Mouse (Mus musculus) thymus, postnatal 25 days (tissue): Measurements from ENCODE around the gene Ina.
"Not testable (repeated sequence)": the region's sequence is repeated elsewhere in the genome, so short reads cannot be mapped to it uniquely, and the experiment has no call there.

ENCODE experiments used
- DNase-seq: peaks from one replicate; pipeline ENCODE4 v3.0.0; 2022

Gene Ina

DNA sequence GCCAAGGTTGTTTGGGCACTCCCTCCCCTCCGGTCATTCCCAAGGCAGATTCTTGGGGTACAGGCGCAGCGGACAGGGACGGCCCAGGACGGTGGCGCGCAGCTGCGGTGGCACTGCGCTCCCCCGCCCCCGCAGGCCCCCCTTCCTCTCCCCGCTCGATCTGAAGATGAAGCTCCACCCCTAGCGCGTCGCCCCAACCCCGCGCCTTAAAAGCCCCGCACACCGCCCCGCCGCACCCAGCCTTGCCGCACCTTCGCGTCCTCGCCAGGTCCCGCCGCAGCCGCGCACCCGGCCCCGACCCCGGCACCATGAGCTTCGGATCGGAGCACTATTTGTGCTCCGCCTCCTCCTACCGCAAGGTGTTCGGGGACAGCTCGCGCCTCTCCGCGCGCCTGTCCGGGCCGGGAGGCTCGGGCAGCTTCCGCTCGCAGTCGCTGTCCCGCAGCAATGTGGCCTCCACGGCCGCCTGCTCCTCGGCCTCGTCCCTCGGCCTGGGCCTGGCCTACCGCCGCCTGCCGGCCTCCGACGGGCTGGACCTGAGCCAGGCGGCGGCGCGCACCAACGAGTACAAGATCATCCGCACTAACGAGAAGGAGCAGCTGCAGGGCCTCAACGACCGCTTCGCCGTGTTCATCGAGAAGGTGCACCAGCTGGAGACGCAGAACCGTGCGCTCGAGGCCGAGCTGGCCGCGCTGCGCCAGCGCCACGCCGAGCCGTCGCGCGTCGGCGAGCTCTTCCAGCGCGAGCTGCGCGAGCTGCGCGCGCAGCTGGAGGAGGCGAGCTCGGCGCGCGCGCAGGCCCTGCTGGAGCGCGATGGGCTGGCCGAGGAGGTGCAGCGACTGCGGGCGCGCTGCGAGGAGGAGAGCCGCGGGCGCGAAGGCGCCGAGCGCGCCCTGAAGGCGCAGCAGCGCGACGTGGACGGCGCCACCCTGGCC, at the start of gene Ina, which contains the start of gene Nt5c2:
Gene Ina, plus strand, starts transcription at position 252 of the 935 bp plus-strand sequence.
Gene Nt5c2, minus strand, starts transcription at position 707 of the 935 bp plus-strand sequence.
- peak; percentile 8 for DNase-seq

DNA sequence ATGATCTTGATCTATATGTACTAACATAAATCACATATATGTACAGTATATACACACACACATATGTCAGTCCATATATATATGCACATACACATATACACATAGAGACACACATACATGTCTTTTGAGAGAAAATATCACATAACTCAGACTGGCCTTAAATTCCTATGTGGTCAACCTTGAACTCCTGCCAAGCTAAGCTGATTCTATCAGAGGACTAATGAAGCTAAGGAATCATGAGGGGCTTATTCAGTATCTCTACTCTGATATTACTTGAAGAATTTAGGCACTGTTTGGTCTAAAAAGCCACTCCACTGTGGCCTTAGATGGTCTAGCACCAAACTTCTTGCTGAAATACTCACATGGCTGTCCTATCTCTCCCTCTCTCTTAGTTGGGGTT, 49.0 kb upstream of the Ina start:
- no peak for DNase-seq

DNA sequence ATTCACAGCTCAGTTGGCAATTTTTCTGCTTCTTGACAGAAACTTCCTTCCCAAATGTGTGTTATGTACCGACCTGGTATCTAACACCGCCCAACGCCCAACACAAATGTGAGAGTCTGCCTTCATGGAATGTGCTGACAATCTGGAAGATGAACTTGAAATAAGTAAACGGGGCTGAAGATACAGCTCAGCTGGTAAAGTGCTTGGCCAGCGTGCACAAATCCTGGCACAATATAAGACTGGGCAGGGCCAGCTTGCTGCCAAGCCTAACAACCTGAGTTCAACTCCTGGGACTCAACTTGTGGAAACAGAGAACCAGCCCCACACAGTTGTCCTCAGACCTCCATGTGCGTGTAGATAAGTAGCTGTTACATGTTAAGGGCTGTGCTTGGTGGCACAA, 48.2 kb upstream of the Ina start:
- DNase-seq, result no peak

DNA sequence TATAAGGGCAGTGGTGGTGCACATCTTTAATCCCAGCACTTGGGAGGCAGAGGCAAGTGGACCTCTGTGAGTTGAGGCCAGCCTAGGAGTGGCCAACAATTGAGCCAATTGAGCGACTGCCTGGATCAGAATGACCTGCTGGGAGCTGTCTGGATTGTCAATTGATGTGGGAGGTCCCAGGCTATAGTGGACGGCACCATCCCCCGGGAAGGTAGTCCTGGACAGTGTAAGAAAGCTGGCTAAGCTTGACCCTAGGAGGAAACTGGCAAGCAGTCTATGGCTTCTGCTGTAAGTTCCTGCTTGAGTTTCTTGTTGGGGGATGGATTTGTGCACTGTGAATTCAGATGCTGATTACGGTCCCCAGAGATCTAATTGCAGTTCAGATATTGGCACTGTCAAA, 46.6 kb upstream of the Ina start:
- DNase-seq, result no peak

DNA sequence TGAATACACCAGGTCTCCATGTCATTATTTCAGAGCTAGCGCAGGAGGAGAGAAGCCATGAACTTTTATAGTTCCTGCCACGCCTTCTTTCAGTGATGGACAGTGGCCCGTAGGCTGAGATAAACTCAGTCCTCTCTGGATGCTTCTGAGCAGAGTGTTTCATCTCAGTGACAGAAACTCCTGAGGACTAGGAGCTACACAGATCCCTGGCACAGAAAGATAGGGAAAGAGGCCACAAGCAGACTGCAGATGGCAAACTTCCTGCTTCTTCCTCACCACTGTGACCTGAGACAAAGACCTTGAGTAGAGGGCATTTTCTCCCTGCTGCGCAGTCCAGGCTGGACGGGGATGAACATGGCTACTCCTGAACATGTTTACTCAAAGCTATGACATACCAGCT, 45.7 kb upstream of the Ina start:
- peak; percentile 31 for DNase-seq

DNA sequence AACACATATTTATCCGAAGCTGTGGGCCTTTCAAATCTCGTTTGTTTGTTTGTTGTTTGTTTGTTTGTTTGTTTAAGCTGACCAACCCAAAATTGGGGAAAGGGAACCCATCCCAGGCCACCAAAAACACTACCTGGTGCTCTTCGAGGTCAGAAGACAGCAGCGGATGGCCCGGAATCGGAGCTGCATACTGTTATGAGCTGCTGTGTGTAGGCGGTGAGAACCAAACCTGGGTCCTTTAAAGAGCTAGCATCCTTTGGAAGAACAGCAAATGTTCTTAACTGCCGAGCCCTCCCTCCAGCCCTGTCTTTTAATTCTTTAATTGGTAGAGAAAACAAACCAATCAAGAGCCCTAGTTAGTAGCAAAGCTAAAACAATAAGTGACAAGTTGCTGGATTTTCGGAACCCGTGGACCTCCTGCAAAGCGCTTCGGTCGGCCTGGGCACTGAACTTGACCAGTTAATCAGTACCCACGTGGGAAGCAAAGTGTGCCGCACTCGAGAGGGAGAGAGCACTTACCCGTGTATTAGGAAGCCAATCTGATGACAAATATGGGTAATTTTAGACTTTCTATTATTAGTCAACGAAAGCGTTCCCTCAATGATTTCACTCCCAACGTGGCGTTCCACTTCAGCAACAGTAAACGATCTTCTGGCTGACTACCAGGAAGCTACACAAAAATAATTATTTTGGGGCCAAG, 45.1 kb upstream of the Ina start:
- DNase-seq, result no peak

DNA sequence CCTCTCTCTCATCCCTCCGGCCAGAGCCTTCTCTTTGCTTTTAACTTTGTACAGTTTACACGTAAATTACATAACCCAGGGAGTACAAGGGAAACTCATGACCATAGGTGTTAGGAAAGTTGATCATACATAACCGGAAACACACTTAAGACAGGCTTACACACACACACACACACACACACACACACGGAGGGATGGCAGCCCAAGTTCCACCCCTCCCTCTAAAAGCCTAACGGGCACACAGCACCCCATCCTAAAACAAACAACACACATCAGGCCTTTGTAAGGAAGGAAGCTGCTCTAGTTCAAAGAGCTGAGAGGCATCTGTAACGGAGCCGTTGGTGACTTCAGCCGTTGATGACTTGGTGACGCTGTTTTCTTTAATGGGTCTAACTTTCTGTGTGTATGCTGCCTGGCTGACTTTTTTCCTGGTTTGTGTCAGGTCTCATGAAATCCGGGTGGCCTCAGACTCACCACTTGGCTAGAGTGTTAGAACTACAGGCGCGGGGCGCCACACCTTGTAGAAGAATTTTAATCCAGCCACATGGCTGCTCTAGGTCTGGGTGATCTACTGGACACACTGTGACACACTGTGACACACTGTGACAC, 44.3 kb upstream of the Ina start:
- DNase-seq, result peak; percentile 58

DNA sequence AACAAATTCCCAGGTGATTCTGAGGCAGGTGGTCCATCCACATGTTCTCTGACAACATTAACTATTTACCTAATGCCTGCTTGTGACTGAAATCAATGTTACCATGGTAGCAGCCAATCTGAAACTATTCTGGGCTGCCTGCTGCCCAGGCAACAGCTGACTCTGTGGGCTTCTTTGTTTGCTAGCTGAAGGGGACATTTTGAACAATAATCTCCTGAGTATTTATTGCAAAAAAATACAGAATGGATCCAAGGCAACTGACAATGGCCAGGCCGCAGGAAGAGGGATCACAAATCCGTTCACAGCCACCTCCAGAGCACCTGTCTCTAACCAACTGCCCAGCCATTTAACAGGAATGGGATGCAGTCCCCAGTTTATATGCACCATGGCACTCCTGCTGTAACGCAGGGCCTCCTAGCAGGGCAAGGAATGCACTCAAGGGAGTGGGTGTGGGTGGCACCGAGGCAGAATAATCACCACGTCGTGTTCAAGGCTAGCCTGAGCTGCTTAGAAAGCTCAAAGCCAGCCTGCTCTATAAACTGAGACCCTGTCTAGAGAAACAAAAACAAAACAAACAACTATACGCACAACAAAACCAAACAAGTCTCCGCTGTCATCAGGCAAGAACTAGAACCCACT, 43.3 kb upstream of the Ina start:
- no peak for DNase-seq

DNA sequence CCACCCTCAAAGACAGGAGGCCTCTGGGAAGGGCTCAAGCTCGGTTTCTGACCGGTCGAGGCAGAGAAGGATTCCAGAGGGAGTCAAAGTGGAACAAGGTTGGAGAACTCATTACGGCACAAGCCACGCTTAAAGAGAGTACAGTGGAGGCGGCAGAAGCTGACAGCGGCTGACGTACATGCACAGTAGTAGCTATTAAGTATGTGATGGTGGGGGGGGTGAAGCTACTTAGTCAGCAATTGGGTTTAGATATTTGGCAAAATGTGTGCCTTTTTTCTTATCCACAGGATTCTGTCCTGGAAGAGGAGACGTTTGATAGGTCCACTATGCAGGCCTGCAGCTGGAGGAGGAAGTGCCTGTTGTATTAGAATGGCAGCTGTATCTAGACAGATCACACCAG, 42.8 kb upstream of the Ina start:
- DNase-seq, result no peak

DNA sequence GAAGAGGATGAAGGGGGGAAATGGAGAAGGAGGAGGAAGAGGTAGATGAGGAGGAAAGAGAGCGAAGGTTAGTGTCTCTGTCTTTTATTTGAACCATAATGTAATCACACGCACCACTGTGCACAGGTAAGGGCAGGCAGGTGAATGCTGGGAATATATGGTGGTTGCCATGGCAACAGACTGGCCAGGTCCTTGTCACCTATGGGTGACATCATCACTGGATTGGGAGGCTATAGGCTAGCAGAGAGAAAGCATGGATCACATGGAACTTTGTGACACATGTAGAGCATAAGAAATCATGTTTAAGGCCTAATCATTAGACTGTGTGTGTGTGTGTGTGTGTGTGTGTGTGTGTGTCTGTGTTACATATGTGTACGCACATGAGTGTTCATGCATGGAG, 42.3 kb upstream of the Ina start:
- no peak for DNase-seq

DNA sequence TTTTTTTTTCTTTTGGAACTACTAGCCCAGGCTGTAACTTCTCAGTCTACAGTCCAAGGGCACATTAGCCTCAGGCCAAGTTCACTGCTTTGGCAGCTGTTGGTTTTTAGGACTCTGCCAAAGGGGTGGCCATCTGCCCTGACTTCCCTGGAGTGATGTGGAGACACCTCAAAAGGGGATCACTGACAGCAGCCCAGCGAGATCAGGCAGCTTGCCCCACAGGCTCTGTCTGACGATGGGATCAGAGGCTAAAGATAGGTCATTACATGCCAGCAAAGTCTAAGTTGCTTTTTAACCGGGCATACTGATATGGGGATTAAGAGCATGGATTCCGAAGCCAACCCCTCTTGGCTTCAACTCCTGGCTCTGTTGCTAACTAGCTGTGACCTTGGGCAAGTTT, 38.9 kb upstream of the Ina start:
- no peak for DNase-seq

DNA sequence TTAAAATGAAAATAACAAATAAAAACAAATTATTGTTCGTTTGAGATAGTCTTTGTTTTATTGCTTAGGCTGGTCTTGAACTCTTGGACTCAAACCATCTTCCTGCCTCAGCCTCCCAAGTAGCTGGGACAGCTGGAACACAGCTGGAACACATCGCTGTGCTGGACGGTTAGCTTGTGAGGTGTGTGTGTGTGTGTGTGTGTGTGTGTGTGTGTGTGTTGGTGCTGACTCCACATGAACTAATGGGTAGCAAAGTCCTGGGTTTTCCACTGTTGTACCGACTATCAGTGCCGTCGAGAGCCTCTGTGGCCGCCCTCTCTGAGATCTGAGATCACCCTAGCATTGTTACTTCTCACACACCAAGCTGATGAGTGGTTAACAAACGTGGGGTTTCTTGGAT, 38.5 kb upstream of the Ina start:
- no peak for DNase-seq

DNA sequence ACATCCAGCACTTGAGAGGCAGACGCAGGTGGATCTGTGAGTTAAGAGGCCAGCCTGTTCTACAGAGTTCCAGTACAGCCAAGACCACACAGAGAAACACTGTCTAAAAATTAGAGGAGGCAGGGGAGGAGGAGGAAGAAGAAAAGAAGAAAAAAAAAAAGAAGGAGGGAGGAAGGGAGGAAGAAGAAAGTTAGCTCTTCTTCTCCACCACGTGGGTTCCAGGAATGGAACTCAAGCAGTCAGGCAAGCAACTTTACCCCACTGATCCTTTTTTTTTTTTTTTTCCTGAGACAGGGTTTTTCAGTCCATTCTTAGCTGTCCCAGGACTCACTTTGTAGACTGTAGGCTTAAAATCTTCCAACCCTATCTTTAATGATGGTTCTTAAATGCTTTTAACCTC, 37.8 kb upstream of the Ina start:
- no peak for DNase-seq

DNA sequence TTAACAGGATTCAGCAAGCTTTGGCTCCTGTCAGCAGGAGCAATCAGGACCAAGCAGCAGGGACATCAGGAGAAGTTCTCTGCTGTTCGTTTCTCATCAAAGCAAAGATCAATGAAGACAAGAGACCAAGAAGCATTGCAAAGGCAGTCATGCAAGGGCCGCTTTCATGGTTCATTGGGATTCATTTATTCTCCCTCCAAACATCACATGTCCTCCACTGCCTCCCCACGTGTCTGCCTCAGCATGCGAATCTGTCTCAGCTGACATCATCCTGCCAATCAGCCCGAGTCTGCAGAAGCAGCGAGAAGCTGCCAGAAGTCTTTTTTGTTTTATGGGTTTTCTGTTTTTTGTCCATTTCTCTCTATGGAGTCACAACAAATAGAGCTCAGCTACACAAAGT, 37.0 kb upstream of the Ina start:
- no peak for DNase-seq

DNA sequence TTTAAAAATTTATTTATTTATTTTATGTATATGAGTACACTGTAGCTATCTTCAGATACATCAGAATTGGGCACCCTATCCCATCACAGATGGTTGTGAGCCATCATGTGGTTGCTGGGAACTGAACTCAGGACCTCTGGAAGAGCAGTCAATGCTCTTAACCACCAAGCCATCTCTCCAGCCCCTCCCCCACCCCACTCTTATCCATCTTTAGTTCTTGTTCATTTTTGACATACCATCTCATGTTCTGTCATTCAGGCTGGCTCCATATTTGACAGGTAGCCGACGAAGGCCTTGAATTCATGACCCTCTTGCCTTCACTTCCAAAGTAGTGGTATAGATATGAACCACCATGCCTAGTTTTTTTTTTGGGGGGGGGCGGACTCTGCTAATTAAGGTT, 36.4 kb upstream of the Ina start:
- not testable (repeated sequence) for DNase-seq

DNA sequence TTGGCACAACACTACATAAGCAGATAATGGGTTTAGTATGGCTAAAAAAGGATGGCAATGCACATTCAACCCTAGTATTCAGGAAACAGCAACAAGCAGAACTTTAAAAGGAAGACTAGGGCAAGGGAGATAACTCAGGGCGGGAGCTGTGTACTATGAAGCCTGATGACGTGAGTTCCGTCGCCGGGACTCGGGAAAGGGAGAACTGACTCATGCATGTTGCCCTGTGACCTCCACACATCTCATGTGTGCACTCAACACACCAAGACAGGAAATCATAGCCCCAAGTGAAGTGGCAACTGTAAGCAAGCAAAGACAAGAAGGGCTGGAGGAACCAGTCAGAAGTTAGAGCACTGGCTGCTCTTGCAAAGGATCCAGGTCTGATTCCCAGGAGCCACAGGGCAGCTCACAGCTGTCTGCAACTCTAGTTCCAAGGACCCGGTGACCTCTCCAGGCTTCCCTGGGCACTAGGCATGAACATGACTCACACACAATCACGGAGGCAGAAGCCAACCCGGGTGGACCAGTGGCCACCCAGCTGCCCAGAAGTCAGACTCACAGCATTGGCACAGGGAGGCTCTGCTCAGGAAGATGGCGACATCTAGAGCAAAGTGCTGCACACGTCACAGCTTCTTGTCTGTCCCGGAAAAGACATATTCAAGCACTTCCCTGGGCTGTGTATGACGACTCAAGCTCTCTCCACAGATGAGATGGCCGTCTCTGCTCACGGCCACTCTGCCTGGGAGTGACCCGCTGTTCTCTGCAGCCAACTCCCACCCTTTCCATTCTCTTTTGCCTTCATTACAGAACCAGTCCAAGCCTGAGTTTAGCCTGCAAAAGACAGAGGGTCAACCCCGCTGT, 35.3 kb upstream of the Ina start:
- DNase-seq, result peak; percentile 12

DNA sequence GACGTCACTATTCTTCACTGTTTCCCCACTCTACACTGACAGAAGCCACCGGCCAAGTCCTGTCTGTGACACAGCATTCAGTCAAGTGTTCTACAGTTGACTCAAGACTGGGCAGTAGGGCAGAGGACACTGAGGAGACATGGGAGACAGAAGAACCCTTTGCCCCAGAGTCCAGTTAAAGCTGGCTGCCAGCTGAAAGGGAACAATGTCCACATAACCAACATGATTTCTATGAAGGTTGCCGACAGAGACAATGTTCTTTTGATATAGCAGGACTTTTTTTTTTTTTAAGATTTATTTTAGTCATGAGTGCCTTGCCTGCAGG, 34.8 kb upstream of the Ina start:
- no peak for DNase-seq

DNA sequence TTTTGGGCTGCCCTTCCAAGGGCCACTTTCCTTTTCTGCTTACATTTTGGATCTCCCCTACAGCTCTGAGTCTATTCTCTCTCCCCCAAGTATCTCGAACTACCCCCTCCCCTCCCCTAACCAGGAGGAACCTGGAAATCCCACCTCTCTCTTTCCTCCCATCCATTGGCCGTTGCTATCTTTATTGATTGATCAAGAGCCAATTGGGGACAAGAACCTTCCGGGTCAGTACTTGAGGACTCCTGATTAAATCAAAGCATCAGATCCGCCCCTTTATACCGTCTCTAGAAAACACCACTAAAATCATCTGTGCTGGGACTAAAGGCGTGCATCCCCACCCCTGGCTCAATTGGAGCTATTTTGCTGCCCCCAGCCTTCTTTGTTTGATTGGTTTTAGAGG, 33.0 kb upstream of the Ina start:
- no peak for DNase-seq

DNA sequence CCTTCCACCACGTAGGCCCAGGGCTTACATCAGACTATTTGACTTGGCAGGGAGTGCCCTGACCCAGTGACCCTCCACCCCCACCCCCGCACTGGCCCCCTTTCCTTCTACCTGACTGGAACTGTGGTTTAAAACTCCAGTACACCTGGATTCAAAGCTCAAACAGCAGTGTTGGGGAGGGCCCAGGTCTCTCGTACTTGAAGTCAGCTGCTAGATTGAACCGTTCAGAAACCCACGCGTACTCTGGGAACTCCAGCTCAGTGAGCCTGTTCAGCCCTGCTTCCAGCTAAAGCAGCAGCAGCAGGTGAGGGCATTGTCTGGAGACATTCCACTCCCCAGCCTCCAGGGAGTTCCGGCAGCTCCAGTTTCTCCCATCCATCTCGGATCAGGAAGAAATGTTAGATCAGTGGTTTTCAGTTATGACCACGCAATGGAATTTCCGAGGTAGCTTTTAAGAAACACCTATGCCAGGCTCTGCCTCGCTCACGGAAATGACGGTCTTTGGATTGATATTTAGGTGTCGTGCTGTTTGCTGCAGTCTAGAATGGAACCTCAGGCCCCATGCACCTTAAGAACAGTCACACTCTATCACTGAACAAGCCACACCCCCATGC, 31.0 kb upstream of the Ina start:
- DNase-seq, result no peak

DNA sequence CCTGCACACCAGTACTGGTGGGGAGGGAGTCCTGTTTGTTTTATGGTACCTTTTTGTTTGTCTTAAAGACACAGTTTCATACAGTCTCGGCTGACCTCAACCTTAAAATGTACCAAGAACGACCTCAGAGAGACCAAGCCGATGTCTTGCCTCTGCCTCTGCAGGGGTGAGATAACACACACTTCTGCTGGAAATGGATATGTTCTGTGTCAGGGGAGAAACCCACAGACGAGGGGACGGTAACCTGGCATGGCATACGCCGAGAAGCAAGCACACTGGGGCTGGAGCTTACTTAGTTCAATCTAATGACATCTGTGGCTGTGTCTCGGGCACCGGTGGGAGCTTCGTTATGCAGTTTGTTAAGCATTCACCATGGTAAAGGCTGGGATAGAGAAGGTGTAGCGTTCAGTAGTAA, 30.5 kb upstream of the Ina start:
- peak; percentile 29 for DNase-seq

DNA sequence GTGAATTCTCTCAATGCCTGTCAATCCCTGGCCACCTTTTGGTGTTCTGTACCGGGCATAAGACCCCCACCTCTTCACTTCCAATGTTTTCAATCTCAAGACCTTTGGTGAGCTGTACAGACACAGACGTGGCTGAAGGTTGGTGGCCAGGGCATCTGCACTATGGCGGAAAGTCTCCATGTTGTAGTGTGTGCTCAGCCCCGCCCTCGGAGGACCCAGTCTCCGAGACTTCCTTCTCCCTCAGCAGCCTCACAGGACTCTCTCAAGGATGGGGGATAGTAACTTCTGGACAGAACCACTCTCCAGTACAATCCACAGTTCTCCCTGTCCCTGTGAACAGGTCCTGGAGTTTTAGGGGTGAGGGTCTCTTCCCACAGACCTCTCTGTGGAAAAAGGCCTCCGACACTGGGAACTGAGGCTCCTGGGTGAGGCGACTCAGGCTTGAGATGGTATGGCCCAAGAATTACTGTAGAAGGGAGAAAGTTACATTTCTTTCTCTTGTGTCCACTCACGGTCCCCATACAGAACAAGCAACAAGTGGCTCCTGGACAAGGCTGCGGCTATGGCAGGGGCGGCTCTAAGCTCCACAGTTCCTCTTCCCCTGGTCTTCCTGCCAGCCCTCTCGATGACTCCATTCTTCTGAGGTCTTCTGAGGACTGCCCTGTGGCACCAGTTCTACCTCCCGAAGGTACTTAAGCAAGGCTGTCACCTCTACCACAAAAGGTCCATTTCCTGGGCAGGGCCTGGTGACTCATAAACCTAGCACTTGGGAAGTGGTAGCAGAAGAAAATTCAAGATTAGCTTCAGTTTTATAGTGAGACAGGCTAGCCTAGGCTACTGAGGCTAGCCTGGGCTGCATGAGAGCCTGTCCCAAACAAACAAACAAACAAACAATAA, 29.5 kb upstream of the Ina start:
- no peak for DNase-seq
